Comparison of ENCODE assay signal across 8 mouse cellular contexts in the genomic region with DNA sequence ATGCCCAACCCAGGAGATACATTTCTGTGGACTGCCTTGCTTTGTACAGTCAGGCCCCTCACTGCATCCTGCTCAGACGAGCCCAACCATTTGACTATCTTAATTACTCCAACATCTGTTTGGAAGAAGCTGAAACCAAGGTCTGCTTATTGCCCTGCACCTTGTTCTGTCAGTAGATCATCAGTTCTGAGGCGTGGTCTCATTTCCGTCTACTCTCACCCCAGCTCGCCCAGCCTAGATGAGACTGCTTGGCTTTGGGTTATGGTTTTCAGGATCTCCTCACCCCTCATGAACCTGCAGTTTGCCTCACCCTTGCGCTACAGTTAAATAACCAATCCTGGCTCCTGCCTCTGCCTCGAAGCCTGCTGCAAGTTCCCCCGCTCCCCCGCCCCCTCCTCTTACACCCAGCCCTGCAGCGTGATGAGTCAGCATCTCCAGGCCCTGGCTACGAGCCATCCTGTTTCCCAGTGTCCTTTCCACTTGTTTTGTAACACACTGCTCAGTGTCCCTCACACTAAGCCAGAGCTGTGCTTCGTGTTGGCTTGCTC.
DNase-seq lines count a peak whose midpoint lies in the region; ATAC-seq and TF ChIP-seq lines count a peak whose summit lies in the region.

No protein-coding gene starts in this region.

- no peaks in the 10 kb centered on the region for H3K27me3 ChIP-seq in hindbrain, embryonic 13.5 days
- H3K27me3 ChIP-seq in thymus, adult 2 months (ENCODE audit: control insufficient read depth, insufficient read depth, low read length) = no peaks in the 10 kb centered on the region

- H3K9me3 ChIP-seq in hindbrain, embryonic 13.5 days = no peaks in the 10 kb centered on the region

- H3K36me3 ChIP-seq in hindbrain, embryonic 13.5 days = no peaks in the 10 kb centered on the region
- no peaks in the 10 kb centered on the region for H3K36me3 ChIP-seq in thymus, adult 2 months (ENCODE audit: control insufficient read depth, insufficient read depth, low read length)

- no peak for TF ChIP-seq POLR2A in thymus, adult 2 months (IDR thresholded peaks at IDR 0.05; ENCODE audit: control insufficient read depth, extremely low read depth, insufficient read depth, low read length, poor library complexity)

- DNase-seq in adipocyte (ENCODE audit: low spot score) = peak; percentile 100
- DNase-seq in gastrocnemius, adult 18-20 months (ENCODE audit: low spot score) = peak; percentile 93
- DNase-seq in layer of hippocampus, postnatal 36 days = peak; percentile 72 to 82
- peak; percentile 89 for DNase-seq in lung, postnatal 10 days
- peak; percentile 87 for DNase-seq in retina, postnatal 1 day
- DNase-seq in thymus, adult 2 months = no peak

- 31% methylated on average over 11 of the region's 11 CpGs for WGBS in hindbrain, embryonic 13.5 days
- 51% methylated on average over 11 of the region's 11 CpGs for WGBS in thymus, adult 2 months

- peaks cover 14% of the 10 kb centered on the region for H3K4me1 ChIP-seq in hindbrain, embryonic 13.5 days (replicated peaks)
- 0 out of 2 replicates have a peak, but pooled peaks cover 2% of the 10 kb centered on the region for H3K4me1 ChIP-seq in thymus, adult 2 months (replicated peaks; ENCODE audit: control insufficient read depth, insufficient read depth, low read length)

- H3K9ac ChIP-seq in hindbrain, embryonic 13.5 days = no peak overlapping the region

- no peak for TF ChIP-seq CTCF in thymus, adult 2 months (IDR thresholded peaks at IDR 0.05; ENCODE audit: borderline replicate concordance, control insufficient read depth, extremely low read depth, insufficient read depth, low read length, poor library complexity)

- peak overlapping the region; percentile 21; the same call in 1 of the 2 replicates for H3K4me2 ChIP-seq in hindbrain, embryonic 13.5 days

- H3K4me3 ChIP-seq in hindbrain, embryonic 13.5 days = no peak overlapping the region
- no peak overlapping the region for H3K4me3 ChIP-seq in thymus, adult 2 months (ENCODE audit: control insufficient read depth, insufficient read depth, low read length)

- H3K27ac ChIP-seq in hindbrain, embryonic 13.5 days = peak overlapping the region; percentile 30; the same call in 1 of the 2 replicates
- no peak overlapping the region for H3K27ac ChIP-seq in thymus, adult 2 months (ENCODE audit: control insufficient read depth, insufficient read depth, low read length)

- ATAC-seq in common myeloid progenitor, adult 5-6 weeks (replicated peaks; ENCODE audit: low read depth, poor library complexity, severe bottlenecking) = peak; percentile 82
- ATAC-seq in hindbrain, embryonic 13.5 days (ENCODE audit: low FRiP score) = peak; percentile 79
